Mouse (Mus musculus): Measurements from ENCODE around the gene Odaph. TPM values are rescaled to one million over a fixed set of nuclear protein-coding genes. Genes with fewer than 3 reads are reported as not detected.

The Odaph gene
- polyA plus RNA-seq, 1 experiment, result not detected

DNA sequence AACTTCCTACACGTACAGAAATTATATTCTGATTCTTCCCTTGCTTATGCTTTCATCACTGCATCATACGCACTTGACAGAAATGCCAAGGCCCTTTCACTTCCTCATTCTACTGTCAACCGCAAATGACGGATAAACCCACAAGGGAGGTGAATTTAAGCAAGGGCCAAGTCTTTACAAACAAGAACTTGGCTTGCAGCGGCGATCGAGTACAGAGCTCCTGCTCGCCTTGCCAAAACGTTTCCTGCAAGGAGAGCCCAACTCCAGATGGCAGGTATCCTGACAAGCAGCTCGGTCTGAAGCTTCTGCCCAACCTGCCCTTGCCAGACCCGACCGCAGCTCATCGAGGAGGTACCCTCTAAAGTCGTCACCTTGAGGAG is 25.0 kb upstream of the Odaph start:
- TF ChIP-seq CTCF (IDR thresholded peaks at IDR 0.05; ENCODE audit: insufficient read depth, low read length) (no peak), POLR2A (IDR thresholded peaks at IDR 0.05; ENCODE audit: borderline replicate concordance, extremely low read depth, low read depth, low read length) (no peak)
- under 1% methylated on average over 14 of the region's 14 CpGs for WGBS
- no peak for DNase-seq
- Histone ChIP-seq H3K4me1 (ENCODE audit: control insufficient read depth, insufficient read depth, low read length) (peaks cover 12% of the 10 kb centered on the region), H3K4me3 (replicated peaks; ENCODE audit: extremely low read depth, low read depth, low read length) (peak overlapping the region; percentile 95)

DNA sequence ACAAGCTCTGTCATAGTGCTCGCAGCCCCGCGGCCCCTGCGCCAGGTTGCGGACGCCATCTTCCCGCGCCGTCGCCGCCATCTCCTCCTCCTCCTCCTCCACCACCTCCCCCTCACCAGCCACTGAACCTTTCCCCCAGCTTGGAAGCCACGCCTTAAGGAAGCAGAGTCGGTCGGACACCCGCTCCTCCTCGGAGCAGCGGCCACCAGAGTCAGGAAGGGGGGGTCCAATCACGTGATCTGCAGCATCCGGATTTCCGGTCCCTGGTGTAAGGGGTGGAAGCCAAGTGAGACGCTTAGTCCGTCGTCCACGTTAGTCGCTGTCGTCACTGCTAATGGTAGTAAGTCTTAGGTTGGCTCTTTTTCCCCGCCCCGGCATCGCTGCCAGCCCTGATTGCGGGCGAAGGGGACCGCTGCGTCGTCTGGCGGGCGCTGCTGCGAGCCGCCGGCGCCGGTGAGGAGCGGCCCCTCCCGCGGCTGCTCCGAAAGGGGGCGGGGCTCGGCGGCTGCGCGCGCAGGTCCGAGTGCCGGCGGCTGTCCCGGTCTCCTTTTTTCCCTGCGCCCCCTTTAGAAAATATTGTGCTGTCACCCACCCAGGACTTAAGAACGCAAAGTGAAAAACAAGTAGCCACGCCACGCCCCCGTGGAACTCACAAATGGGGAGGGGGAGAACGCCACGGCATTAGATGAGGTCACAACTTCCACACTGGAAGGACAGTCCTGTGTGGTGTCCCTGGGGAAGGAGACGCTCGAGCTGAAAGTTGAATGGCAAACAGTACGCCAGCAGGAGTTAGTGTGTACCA is 24.4 kb upstream of the Odaph start, which contains the start of gene Rchy1:
Rchy1 (minus strand) TSS at position 430 of the 802 bp plus-strand sequence.
- peak within 1 kb of the TSS; percentile 95 for H3K4me3 ChIP-seq (replicated peaks; ENCODE audit: extremely low read depth, low read depth, low read length)
- H3K4me1 ChIP-seq (ENCODE audit: control insufficient read depth, insufficient read depth, low read length), result peaks cover 12% of the 10 kb centered on the region
- peak; percentile 94 for DNase-seq
- under 1% methylated on average over 65 of the region's 65 CpGs for WGBS
- TF ChIP-seq CTCF (IDR thresholded peaks at IDR 0.05; ENCODE audit: insufficient read depth, low read length), result no peak
- peak; percentile 77; the same call in 1 of the 2 replicates for TF ChIP-seq POLR2A (IDR thresholded peaks at IDR 0.05; ENCODE audit: borderline replicate concordance, extremely low read depth, low read depth, low read length)

GRCm38 (mm10) chr5:91972046-91972445 is 15.2 kb upstream of the Odaph start:
- TF ChIP-seq POLR2A (IDR thresholded peaks at IDR 0.05; ENCODE audit: borderline replicate concordance, extremely low read depth, low read depth, low read length) (no peak), CTCF (IDR thresholded peaks at IDR 0.05; ENCODE audit: insufficient read depth, low read length) (no peak)
- WGBS, result 80% methylated on average over 3 of the region's 3 CpGs
- no peak for DNase-seq

GRCm38 (mm10) chr5:91974002-91974401 is 13.3 kb upstream of the Odaph start:
- DNase-seq, result no peak
- no peaks in the 10 kb centered on the region for H3K4me1 ChIP-seq (ENCODE audit: control insufficient read depth, insufficient read depth, low read length)
- WGBS, result 85% methylated on average over 7 of the region's 7 CpGs
- TF ChIP-seq POLR2A (IDR thresholded peaks at IDR 0.05; ENCODE audit: borderline replicate concordance, extremely low read depth, low read depth, low read length) (no peak), CTCF (IDR thresholded peaks at IDR 0.05; ENCODE audit: insufficient read depth, low read length) (no peak)
- H3K4me3 ChIP-seq (replicated peaks; ENCODE audit: extremely low read depth, low read depth, low read length), result no peak overlapping the region

More at GRCm38 (mm10) chr5:91972046-91972445, 15.2 kb upstream of the Odaph start:
- H3K4me1 ChIP-seq (ENCODE audit: control insufficient read depth, insufficient read depth, low read length), result no peaks in the 10 kb centered on the region
- H3K4me3 ChIP-seq (replicated peaks; ENCODE audit: extremely low read depth, low read depth, low read length), result no peak overlapping the region

DNA sequence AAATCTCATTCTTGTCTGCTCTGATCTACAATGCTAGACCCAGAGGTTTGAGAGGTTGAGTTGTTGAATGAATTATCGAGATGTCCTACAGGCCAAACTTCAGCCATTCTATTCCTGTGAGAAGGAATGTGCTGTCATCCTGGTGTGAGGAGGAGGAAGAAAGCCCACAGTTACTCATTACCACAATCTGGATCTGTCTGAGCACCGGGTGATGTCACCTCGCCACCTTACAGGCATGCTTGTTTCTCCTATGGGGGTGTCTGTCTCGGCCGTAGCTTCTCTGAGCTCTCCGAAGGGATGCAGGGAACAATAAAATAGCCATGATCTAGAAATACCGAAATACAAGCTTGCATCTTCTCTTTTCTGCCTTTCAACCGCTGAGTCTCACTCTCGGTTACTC is 11.5 kb upstream of the Odaph start:
- no peak overlapping the region for H3K4me3 ChIP-seq (replicated peaks; ENCODE audit: extremely low read depth, low read depth, low read length)
- TF ChIP-seq POLR2A (IDR thresholded peaks at IDR 0.05; ENCODE audit: borderline replicate concordance, extremely low read depth, low read depth, low read length), result no peak
- TF ChIP-seq CTCF (IDR thresholded peaks at IDR 0.05; ENCODE audit: insufficient read depth, low read length), result no peak
- WGBS, result 91% methylated on average over 9 of the region's 9 CpGs

DNA sequence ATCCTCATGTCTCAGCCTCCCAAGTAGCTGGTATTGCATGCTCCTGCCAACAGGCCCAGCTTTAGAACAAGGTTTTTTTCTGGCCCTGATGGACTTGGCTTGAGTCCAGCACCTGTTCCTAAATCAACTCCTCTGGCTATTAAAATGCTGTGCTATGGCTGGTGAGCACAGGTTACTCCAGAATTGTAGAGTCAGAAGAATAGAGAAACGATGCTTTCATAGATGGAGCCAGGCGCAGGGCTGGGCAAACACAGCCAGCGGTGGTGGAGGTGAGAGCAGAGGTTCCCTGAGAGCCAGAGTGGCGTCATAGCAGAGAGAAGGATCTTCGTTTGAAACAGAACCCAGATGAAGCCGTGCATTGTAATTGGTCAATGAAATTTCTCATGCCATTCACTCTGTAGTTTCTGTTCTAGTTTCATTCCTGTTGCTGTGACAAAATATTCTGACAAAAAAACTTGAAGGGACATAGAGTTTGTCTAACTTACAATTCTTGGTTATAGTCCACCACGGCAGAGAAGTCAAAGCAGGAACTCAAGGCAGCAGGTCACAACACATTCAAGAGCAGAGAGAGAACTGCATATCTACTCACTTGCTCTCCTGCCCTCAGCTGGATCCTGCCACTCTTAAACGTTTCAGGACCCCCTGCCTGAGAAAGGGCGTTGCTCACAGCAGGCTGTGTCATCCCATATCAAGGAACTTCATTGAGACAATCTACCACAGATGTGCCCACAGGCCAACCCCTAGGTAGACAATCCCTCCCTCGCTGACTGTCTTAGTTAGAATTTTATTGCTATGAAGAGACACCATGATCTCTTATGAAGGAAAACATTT is 10.5 kb upstream of the Odaph start:
- TF ChIP-seq CTCF (IDR thresholded peaks at IDR 0.05; ENCODE audit: insufficient read depth, low read length) (no peak), POLR2A (IDR thresholded peaks at IDR 0.05; ENCODE audit: borderline replicate concordance, extremely low read depth, low read depth, low read length) (no peak)

More for the DNA sequence above, 11.5 kb upstream of the Odaph start:
- DNase-seq, result no peak
- H3K4me1 ChIP-seq (ENCODE audit: control insufficient read depth, insufficient read depth, low read length), result no peaks in the 10 kb centered on the region

DNA sequence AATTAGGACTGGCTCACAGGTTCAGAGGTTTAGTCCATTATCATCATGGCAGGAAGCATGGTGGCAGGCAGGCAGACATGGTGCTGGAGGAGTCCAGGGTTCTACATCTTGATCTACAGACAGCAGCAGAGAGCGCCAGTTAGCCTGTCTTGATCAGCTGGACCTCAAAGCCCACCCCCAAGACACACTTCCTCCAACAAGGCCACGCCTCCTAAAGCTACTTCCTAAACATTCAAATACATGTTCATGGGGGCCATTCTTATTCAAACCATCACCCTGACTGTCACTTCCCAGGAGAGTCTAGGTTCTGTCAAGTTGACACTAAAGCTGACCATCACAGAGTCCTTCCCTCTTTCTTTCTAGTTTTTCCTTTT is 9.9 kb upstream of the Odaph start:
- Histone ChIP-seq H3K4me1 (ENCODE audit: control insufficient read depth, insufficient read depth, low read length) (no peaks in the 10 kb centered on the region), H3K4me3 (replicated peaks; ENCODE audit: extremely low read depth, low read depth, low read length) (no peak overlapping the region)
- DNase-seq, result no peak
- WGBS, result 86% methylated on average over 2 of the region's 2 CpGs
- no peak for TF ChIP-seq POLR2A (IDR thresholded peaks at IDR 0.05; ENCODE audit: borderline replicate concordance, extremely low read depth, low read depth, low read length)
- TF ChIP-seq CTCF (IDR thresholded peaks at IDR 0.05; ENCODE audit: insufficient read depth, low read length), result no peak

More for the DNA sequence above, 10.5 kb upstream of the Odaph start:
- Histone ChIP-seq H3K4me3 (replicated peaks; ENCODE audit: extremely low read depth, low read depth, low read length) (no peak overlapping the region), H3K4me1 (ENCODE audit: control insufficient read depth, insufficient read depth, low read length) (no peaks in the 10 kb centered on the region)
- DNase-seq, result no peak
- 76% methylated on average over 10 of the region's 10 CpGs for WGBS

GRCm38 (mm10) chr5:91981176-91981840 is 6.0 kb upstream of the Odaph start:
- H3K4me3 ChIP-seq (replicated peaks; ENCODE audit: extremely low read depth, low read depth, low read length), result no peak overlapping the region
- no peaks in the 10 kb centered on the region for H3K4me1 ChIP-seq (ENCODE audit: control insufficient read depth, insufficient read depth, low read length)
- TF ChIP-seq POLR2A (IDR thresholded peaks at IDR 0.05; ENCODE audit: borderline replicate concordance, extremely low read depth, low read depth, low read length), result no peak
- TF ChIP-seq CTCF (IDR thresholded peaks at IDR 0.05; ENCODE audit: insufficient read depth, low read length), result no peak
- no peak for DNase-seq
- WGBS, result 84% methylated on average over 11 of the region's 11 CpGs

- TF ChIP-seq POLR2A (IDR thresholded peaks at IDR 0.05; ENCODE audit: borderline replicate concordance, extremely low read depth, low read depth, low read length), result no peak
- TF ChIP-seq CTCF (IDR thresholded peaks at IDR 0.05; ENCODE audit: insufficient read depth, low read length), result no peak
- 71% methylated on average over 2 of the region's 2 CpGs for WGBS
- DNase-seq, result no peak
- no peaks in the 10 kb centered on the region for H3K4me1 ChIP-seq (ENCODE audit: control insufficient read depth, insufficient read depth, low read length)
- no peak overlapping the region for H3K4me3 ChIP-seq (replicated peaks; ENCODE audit: extremely low read depth, low read depth, low read length)
Observed at GRCm38 (mm10) chr5:91983490-91983889, 3.8 kb upstream of the Odaph start.

Measured in lung, adult 2 months (tissue).